Mouse (Mus musculus) cortical plate, adult 2 months (tissue): ENCODE data around the gene Cntn5.

ENCODE experiments used
- CTCF ChIP-seq: fragments of 200-500 bp; IDR thresholded peaks from 2 replicates; pipeline ENCODE4 v1.5.1; 2011; ENCODE audit warnings: mild to moderate bottlenecking, control low read depth, low read length; ENCODE audit not compliant: insufficient read depth; ENCODE audit errors: extremely low read depth
- POLR2A ChIP-seq: fragments of 200-500 bp; IDR thresholded peaks from 2 replicates; pipeline ENCODE4 v1.6.1; 2011; ENCODE audit warnings: mild to moderate bottlenecking, low read length, control low read depth; ENCODE audit not compliant: insufficient read depth; ENCODE audit errors: extremely low read depth

GRCm38 (mm10) chr9:10226013-10226412 is 678.6 kb downstream of the Cntn5 start:
- no peak for TF ChIP-seq CTCF
- no peak for TF ChIP-seq POLR2A
